14 mouse cellular contexts compared by ENCODE assay signal in genomic region chr11:22421762-22422161, GRCm38 (mm10).
"Had no signal": no experiment of that assay in that cellular context is flagged by ENCODE, and none has a peak within 500 bp of the region (broad histone marks: within the 10 kb centered on the region; RNA-seq: fewer than 3 reads in every experiment).

No protein-coding gene starts in this region.

- ATAC-seq: liver, postnatal 0 days; midbrain, embryonic 13.5 days had no signal

- H3K4me2 ChIP-seq: limb, embryonic 12.5 days; liver, embryonic 13.5 days; lung, embryonic 15.5 days; midbrain, embryonic 13.5 days had no signal

- DNase-seq: kidney, postnatal 10 days; kidney, postnatal 4 days; liver; liver, embryonic 13.5 days; liver, postnatal 0 days; lung, postnatal 14 days; right cerebral cortex, adult 18-20 months; right cerebral cortex, postnatal 25 days; thymus, postnatal 4 days had no signal

- H3K4me1 ChIP-seq: limb, embryonic 12.5 days; liver, embryonic 13.5 days; lung, embryonic 15.5 days had no signal

- H3K27me3 ChIP-seq: limb, embryonic 12.5 days; liver, embryonic 13.5 days; lung, embryonic 15.5 days; midbrain, embryonic 13.5 days had no signal

- H3K4me3 ChIP-seq: layer of hippocampus, adult 2 months; limb, embryonic 12.5 days; liver, embryonic 13.5 days; lung, embryonic 15.5 days; midbrain, embryonic 13.5 days had no signal

- H3K36me3 ChIP-seq: limb, embryonic 12.5 days; liver, embryonic 13.5 days; lung, embryonic 15.5 days; midbrain, embryonic 13.5 days had no signal

- H3K27ac ChIP-seq: layer of hippocampus, adult 2 months; limb, embryonic 12.5 days; liver, embryonic 13.5 days; lung, embryonic 15.5 days; midbrain, embryonic 13.5 days; stomach, postnatal 0 days had no signal

- H3K9me3 ChIP-seq: limb, embryonic 12.5 days; liver, embryonic 13.5 days; lung, embryonic 15.5 days; midbrain, embryonic 13.5 days had no signal

- H3K9ac ChIP-seq: limb, embryonic 12.5 days; liver, embryonic 13.5 days; liver, postnatal 0 days; lung, embryonic 15.5 days; midbrain, embryonic 13.5 days had no signal
